Mouse (Mus musculus) lung, postnatal 0 days (tissue): ENCODE measurements around the gene Vti1b.

Experiments
- CTCF ChIP-seq: IDR thresholded peaks from 2 replicates; pipeline ENCODE4 v1.5.1; 2016; ENCODE audit warnings: antibody characterized with exemption, mild to moderate bottlenecking
- EP300 ChIP-seq: IDR thresholded peaks from 2 replicates; pipeline ENCODE4 v1.6.1; 2016; ENCODE audit warnings: antibody characterized with exemption, mild to moderate bottlenecking, control low read depth

DNA sequence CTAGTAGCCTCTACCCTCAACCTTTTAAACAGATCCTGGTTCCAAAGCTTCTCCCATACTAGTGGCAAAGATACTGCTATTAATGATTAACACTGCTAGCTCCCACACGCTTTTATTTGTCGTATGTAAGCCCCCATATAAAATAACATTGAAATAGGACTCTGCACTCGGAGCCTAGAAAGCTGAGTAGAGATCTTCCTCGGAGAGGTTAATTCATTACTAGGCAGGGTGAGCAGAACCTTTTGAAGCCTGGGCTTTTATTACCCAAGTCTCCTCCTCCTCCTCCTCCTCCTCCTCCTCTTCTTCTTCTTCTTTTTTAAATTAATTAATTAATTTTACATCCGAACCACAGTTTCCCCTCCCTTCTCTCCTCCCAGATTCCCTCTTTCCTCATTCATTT lies 45.0 kb upstream of the Vti1b start:
- no peak for TF ChIP-seq CTCF
- TF ChIP-seq EP300 = no peak
